Mouse (Mus musculus): ENCODE results near the gene Agpat4. TPM values are rescaled to one million over a fixed set of nuclear protein-coding genes. Genes with fewer than 3 reads are reported as not detected.

Agpat4 gene
- total and polyA plus RNA-seq, 3 experiments = 13.1 to 85.2 (median 23.9) TPM

Other genes starting within 250 kb of the Agpat4 start
- 10 to 100 TPM; 24.6 to 30.7 TPM for gene Map3k4, start 200.1 kb downstream of the Agpat4 start, total RNA-seq (2021)
- 51.3 and 52.1 TPM in 2 replicates for gene Map3k4, start 200.1 kb downstream of the Agpat4 start, polyA plus RNA-seq (2012; rRNA removed)